Comparison of ENCODE assay signal across 11 mouse cellular contexts in the genomic region with DNA sequence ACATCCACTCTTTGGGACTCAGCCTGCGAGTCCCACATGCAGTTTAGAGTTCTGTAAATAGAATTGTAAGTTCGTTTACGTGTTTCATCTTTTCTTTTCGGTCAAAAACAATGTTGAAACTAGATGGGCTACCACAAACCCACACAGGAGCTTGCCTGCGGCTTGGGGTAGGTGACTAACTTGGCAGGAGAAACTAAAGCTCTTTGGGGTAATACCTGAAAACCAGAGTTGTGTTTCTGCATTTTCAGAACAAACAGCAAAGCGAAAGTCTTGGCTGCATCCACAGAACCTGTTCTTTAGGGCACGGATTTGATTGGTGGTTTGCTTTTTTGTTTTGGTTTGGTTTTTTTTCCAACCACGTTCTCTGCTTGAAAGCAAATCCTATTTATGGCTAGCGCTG.
DNase-seq lines count a peak whose midpoint lies in the region; ATAC-seq lines count a peak whose summit lies in the region.
"Had no signal": no experiment of that assay in that cellular context is flagged by ENCODE, and none has a peak within 500 bp of the region (broad histone marks: within the 10 kb centered on the region; RNA-seq: fewer than 3 reads in every experiment).

No protein-coding gene starts in this region.

- DNase-seq in heart, embryonic 10.5 days (ENCODE audit: low spot score): peak; percentile 48
- no peak for DNase-seq in heart, postnatal 36 days
- peak; percentile 37 for DNase-seq in A20 (ENCODE audit: low read depth, low spot score)
- no peak for DNase-seq in hindbrain, embryonic 10.5 days (ENCODE audit: low spot score)
- DNase-seq in frontal cortex, postnatal 10 days (ENCODE audit: low spot score in 2 of 2): no peak
- no peak for DNase-seq in T-cell, adult 2 months (ENCODE audit: low spot score)
- DNase-seq: cerebellum, adult 2 months; lung, postnatal 10 days; thymus, adult 18-20 months had no signal

- H3K4me3 ChIP-seq in heart, embryonic 10.5 days: peak overlapping the region; percentile 72
- H3K4me3 ChIP-seq in hindbrain, embryonic 10.5 days: peak overlapping the region; percentile 69
- H3K4me3 ChIP-seq in liver, embryonic 15.5 days (replicated peaks): no peak overlapping the region

- H3K4me1 ChIP-seq in heart, embryonic 10.5 days: peaks cover 30% of the 10 kb centered on the region
- H3K4me1 ChIP-seq in hindbrain, embryonic 10.5 days (replicated peaks): peaks cover 53% of the 10 kb centered on the region
- peaks cover 13% of the 10 kb centered on the region for H3K4me1 ChIP-seq in liver, embryonic 15.5 days (replicated peaks)

- 22% methylated on average over 9 of the region's 9 CpGs for WGBS in heart, embryonic 10.5 days
- WGBS in hindbrain, embryonic 10.5 days: 8% methylated on average over 9 of the region's 9 CpGs
- 27% methylated on average over 9 of the region's 9 CpGs for WGBS in liver, embryonic 15.5 days (ENCODE audit: insufficient replicate concordance)

- peaks cover 14% of the 10 kb centered on the region for H3K27me3 ChIP-seq in heart, embryonic 10.5 days (ENCODE audit: insufficient read depth, poor library complexity, severe bottlenecking)
- peaks cover 47% of the 10 kb centered on the region for H3K27me3 ChIP-seq in hindbrain, embryonic 10.5 days (ENCODE audit: insufficient read depth, poor library complexity, severe bottlenecking)
- peaks cover 47% of the 10 kb centered on the region for H3K27me3 ChIP-seq in liver, embryonic 15.5 days

- intact Hi-C loops in heart, postnatal 36 days (cut with DNase I): loop anchor here (5.0 kb wide), 1 partner anchor 379 kb away; no protein-coding TSS in a partner anchor

- no peak overlapping the region for H3K9ac ChIP-seq in liver, embryonic 15.5 days

- no peak overlapping the region; the same call in 1 of the 2 replicates for H3K27ac ChIP-seq in heart, embryonic 10.5 days
- no peak overlapping the region for H3K27ac ChIP-seq in hindbrain, embryonic 10.5 days
- no peak overlapping the region for H3K27ac ChIP-seq in liver, embryonic 15.5 days (replicated peaks)

- H3K4me2 ChIP-seq in liver, embryonic 15.5 days: peak overlapping the region; percentile 65

- no peak for ATAC-seq in liver, embryonic 15.5 days (ENCODE audit: insufficient read depth)
- ATAC-seq in erythroblast, adult 5-6 weeks (replicated peaks; ENCODE audit: low FRiP score, poor library complexity, severe bottlenecking): no peak

- no peaks in the 10 kb centered on the region for H3K36me3 ChIP-seq in heart, embryonic 10.5 days
- no peaks in the 10 kb centered on the region for H3K36me3 ChIP-seq in hindbrain, embryonic 10.5 days
- H3K36me3 ChIP-seq in liver, embryonic 15.5 days (replicated peaks): no peaks in the 10 kb centered on the region

- no peaks in the 10 kb centered on the region for H3K9me3 ChIP-seq in heart, embryonic 10.5 days
- H3K9me3 ChIP-seq in hindbrain, embryonic 10.5 days: no peaks in the 10 kb centered on the region
- no peaks in the 10 kb centered on the region for H3K9me3 ChIP-seq in liver, embryonic 15.5 days (replicated peaks)

Comparison
In these comparisons a context has a peak if more than half of its experiments do, and no peak if none do; other contexts are left out.
1. DNase-seq: peak in heart, embryonic 10.5 days (single experiment) and A20 (single experiment); none in heart, postnatal 36 days (0 of 2), hindbrain, embryonic 10.5 days (single experiment), frontal cortex, postnatal 10 days (0 of 2) and T-cell, adult 2 months (single experiment).